Mouse (Mus musculus) brain, embryonic 14.5 days (tissue): Measurements from ENCODE around the gene Gm17542. TPM values are rescaled to one million over a fixed set of nuclear protein-coding genes. Genes with fewer than 3 reads are reported as not detected.

Experiments
- DNase-seq: peaks from one replicate; pipeline ENCODE4 v3.0.0-alpha.2; 2011; ENCODE audit warnings: low read depth
- CTCF ChIP-seq: fragments of 200-500 bp; IDR thresholded peaks from 2 replicates; pipeline ENCODE4 v1.5.1; 2012; ENCODE audit warnings: inconsistent platforms, mild to moderate bottlenecking, moderate library complexity, borderline replicate concordance; ENCODE audit not compliant: insufficient read depth, insufficient read length; ENCODE audit errors: extremely low read depth
- POLR2A ChIP-seq: fragments of 200-500 bp; IDR thresholded peaks from 2 replicates; pipeline ENCODE4 v1.6.1; 2012; ENCODE audit warnings: mild to moderate bottlenecking, inconsistent platforms, borderline replicate concordance; ENCODE audit not compliant: poor library complexity, insufficient read depth, insufficient read length, severe bottlenecking; ENCODE audit errors: extremely low read depth
- polyA plus RNA-seq: library from polyadenylated mRNA; depleted of rRNA; stranded (reverse); fragments of >200 nt; gene quantifications from 2 replicates; pipeline ENCODE4 v1.2.3, GENCODE M21; 2012; rRNA removed

Gene Gm17542
- polyA plus RNA-seq, 1 experiment, result not detected

- TF ChIP-seq POLR2A (no peak), CTCF (peak; percentile 96)
- peak; percentile 85 for DNase-seq
These were observed 42.5 kb downstream of the Gm17542 start, which contains the start of gene Edar for GRCm38 (mm10) chr10:58675533-58675932. Gene Edar, minus strand, starts transcription at chr10:58675654.

- TF ChIP-seq CTCF (peak; percentile 76), POLR2A (no peak)
- DNase-seq, result peak; percentile 97
These were observed 44.5 kb downstream of the Gm17542 start for GRCm38 (mm10) chr10:58673278-58674061.

- TF ChIP-seq POLR2A (no peak), CTCF (no peak)
- DNase-seq, result peak; percentile 95
These were observed 45.3 kb downstream of the Gm17542 start for GRCm38 (mm10) chr10:58672557-58673277.

- no peak for DNase-seq
- TF ChIP-seq CTCF (no peak), POLR2A (no peak)
These were observed 54.1 kb downstream of the Gm17542 start for GRCm38 (mm10) chr10:58663868-58664267.

Other genes starting within 250 kb of the Gm17542 start
- gene Ccdc138, start 220.3 kb downstream of the Gm17542 start, polyA plus RNA-seq, result 4.0 and 4.6 TPM in 2 replicates
- gene Edar, start 42.6 kb downstream of the Gm17542 start, polyA plus RNA-seq, result 0.67 and 0.97 TPM in 2 replicates
- 10.4 and 15.0 TPM in 2 replicates for gene Sh3rf3, start 95.1 kb upstream of the Gm17542 start, polyA plus RNA-seq